Mouse (Mus musculus): Measurements from ENCODE around the gene Fam49a. TPM values are rescaled to one million over a fixed set of nuclear protein-coding genes. Genes with fewer than 3 reads are reported as not detected.

Gene Fam49a
- polyA plus RNA-seq, 1 experiment from 2014 or later: 48.9 TPM

DNA sequence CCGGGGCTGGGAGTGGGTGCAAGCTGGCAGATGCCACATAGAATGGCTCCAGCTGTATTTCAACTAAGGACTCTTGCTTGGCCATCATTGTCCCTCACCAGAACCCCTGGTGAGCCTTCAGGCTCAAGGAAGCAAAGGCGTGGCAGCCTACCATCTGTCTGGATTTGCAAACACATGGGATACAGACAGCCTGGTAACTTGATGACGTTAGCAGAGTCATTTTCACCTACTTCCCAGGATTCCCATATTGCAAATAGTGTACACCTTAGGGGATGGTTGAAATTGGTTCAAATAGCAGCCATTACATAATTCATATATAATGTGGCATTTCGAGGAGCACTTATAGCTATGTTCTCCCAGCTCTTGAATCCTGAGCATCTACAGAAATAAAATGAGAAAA lies 52.0 kb downstream of the Fam49a start:
- H3K4me2 ChIP-seq: no peak overlapping the region
- peaks cover 37% of the 10 kb centered on the region for H3K4me1 ChIP-seq (ENCODE audit: control insufficient read depth, insufficient read depth, low read length)
- ATAC-seq (replicated peaks; ENCODE audit: insufficient number of reproducible peaks, low FRiP score, low TSS enrichment): no peak
- H3K4me3 ChIP-seq (ENCODE audit: low read depth, low read length): no peak overlapping the region
- no peaks in the 10 kb centered on the region for H3K27me3 ChIP-seq (ENCODE audit: control insufficient read depth, insufficient read depth, low read length)
- no peak overlapping the region for H3K27ac ChIP-seq (ENCODE audit: low read depth, low read length)
- H3K9ac ChIP-seq (ENCODE audit: low read depth, low read length): no peak overlapping the region
- H3K9me3 ChIP-seq (replicated peaks; ENCODE audit: control insufficient read depth, low read length): no peaks in the 10 kb centered on the region
- H3K36me3 ChIP-seq (ENCODE audit: control insufficient read depth, insufficient read depth, low read length): no peaks in the 10 kb centered on the region
- WGBS (ENCODE audit: insufficient replicate concordance): 71% methylated on average over 4 of the region's 4 CpGs

DNA sequence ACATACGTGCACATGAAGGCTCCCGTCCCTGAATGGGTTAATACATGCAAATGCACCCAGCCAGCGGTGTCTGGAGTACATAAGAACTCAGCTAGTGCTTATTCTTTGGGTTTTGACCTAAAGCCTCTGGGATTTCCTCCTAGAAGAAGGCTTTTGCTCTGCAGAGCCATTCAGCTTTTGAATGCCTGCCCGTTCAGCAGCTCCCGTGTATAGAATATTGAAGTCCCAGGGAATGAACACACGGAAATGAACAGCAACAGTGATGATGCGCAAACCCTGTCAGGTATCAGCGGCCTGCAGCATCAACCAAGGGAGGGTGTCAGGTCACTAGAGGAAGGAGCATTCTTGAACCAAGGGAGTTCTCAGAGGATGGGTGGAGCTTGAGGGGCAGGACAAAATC lies 52.4 kb downstream of the Fam49a start:
- Histone ChIP-seq H3K9me3 (replicated peaks; ENCODE audit: control insufficient read depth, low read length) (no peaks in the 10 kb centered on the region), H3K4me2 (no peak overlapping the region), H3K27ac (ENCODE audit: low read depth, low read length) (no peak overlapping the region), H3K27me3 (ENCODE audit: control insufficient read depth, insufficient read depth, low read length) (no peaks in the 10 kb centered on the region), H3K4me1 (ENCODE audit: control insufficient read depth, insufficient read depth, low read length) (peaks cover 37% of the 10 kb centered on the region), H3K36me3 (ENCODE audit: control insufficient read depth, insufficient read depth, low read length) (no peaks in the 10 kb centered on the region), H3K4me3 (ENCODE audit: low read depth, low read length) (no peak overlapping the region), H3K9ac (ENCODE audit: low read depth, low read length) (no peak overlapping the region)
- WGBS (ENCODE audit: insufficient replicate concordance): 66% methylated on average over 8 of the region's 8 CpGs
- ATAC-seq (replicated peaks; ENCODE audit: insufficient number of reproducible peaks, low FRiP score, low TSS enrichment): no peak

DNA sequence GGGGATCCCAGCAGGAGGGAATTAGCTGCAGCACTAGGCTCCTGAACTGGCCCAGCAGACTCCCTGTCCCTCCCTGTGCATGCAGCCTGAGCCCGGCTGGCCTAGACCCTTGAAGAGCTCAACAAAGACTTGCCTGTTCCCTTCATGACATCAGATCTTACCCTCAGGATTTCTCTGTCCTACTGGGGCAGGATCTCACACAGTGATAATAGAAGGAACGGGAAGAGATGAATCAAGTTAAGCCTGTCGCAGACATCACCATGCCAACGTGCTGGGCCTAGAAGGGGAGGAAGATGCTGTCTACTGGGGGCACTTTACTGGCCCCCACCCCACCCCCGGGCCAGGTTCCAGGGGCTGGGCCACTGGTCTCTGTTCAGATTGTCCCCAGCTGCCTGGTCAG lies 53.1 kb downstream of the Fam49a start:
- no peaks in the 10 kb centered on the region for H3K9me3 ChIP-seq (replicated peaks; ENCODE audit: control insufficient read depth, low read length)
- no peak overlapping the region for H3K9ac ChIP-seq (ENCODE audit: low read depth, low read length)
- ATAC-seq (replicated peaks; ENCODE audit: insufficient number of reproducible peaks, low FRiP score, low TSS enrichment): no peak; the same call in 1 of the 2 replicates
- no peak overlapping the region for H3K4me3 ChIP-seq (ENCODE audit: low read depth, low read length)
- H3K27ac ChIP-seq (ENCODE audit: low read depth, low read length): no peak overlapping the region
- no peak overlapping the region for H3K4me2 ChIP-seq
- peaks cover 37% of the 10 kb centered on the region for H3K4me1 ChIP-seq (ENCODE audit: control insufficient read depth, insufficient read depth, low read length)
- H3K27me3 ChIP-seq (ENCODE audit: control insufficient read depth, insufficient read depth, low read length): no peaks in the 10 kb centered on the region
- H3K36me3 ChIP-seq (ENCODE audit: control insufficient read depth, insufficient read depth, low read length): no peaks in the 10 kb centered on the region
- 42% methylated on average over 5 of the region's 5 CpGs for WGBS (ENCODE audit: insufficient replicate concordance)

DNA sequence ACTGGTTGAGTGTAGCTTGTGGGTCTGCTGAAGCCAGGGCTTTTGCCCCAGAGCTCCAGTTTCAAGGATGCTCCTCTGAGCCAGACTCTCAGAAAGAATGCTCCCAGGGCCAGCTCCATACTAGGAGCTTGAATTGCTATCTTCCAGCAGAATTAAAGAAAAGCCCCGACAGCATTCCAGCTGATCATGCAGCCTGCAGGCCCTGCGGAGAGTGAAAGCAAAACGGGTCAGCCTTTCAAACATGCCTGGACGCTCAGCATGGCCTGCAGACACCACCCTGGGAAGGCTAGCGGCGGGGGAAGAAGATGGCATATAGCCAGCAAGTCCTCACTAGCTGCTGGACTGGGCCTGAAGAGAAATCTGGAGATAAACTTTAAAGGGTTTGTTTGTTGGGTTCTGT lies 55.0 kb downstream of the Fam49a start:
- no peak overlapping the region for H3K9ac ChIP-seq (ENCODE audit: low read depth, low read length)
- ATAC-seq (replicated peaks; ENCODE audit: insufficient number of reproducible peaks, low FRiP score, low TSS enrichment): no peak
- no peaks in the 10 kb centered on the region for H3K36me3 ChIP-seq (ENCODE audit: control insufficient read depth, insufficient read depth, low read length)
- no peak overlapping the region for H3K4me3 ChIP-seq (ENCODE audit: low read depth, low read length)
- H3K4me2 ChIP-seq: no peak overlapping the region
- H3K27me3 ChIP-seq (ENCODE audit: control insufficient read depth, insufficient read depth, low read length): no peaks in the 10 kb centered on the region
- peaks cover 28% of the 10 kb centered on the region for H3K4me1 ChIP-seq (ENCODE audit: control insufficient read depth, insufficient read depth, low read length)
- no peak overlapping the region for H3K27ac ChIP-seq (ENCODE audit: low read depth, low read length)
- no peaks in the 10 kb centered on the region for H3K9me3 ChIP-seq (replicated peaks; ENCODE audit: control insufficient read depth, low read length)
- WGBS (ENCODE audit: insufficient replicate concordance): 39% methylated on average over 6 of the region's 6 CpGs

DNA sequence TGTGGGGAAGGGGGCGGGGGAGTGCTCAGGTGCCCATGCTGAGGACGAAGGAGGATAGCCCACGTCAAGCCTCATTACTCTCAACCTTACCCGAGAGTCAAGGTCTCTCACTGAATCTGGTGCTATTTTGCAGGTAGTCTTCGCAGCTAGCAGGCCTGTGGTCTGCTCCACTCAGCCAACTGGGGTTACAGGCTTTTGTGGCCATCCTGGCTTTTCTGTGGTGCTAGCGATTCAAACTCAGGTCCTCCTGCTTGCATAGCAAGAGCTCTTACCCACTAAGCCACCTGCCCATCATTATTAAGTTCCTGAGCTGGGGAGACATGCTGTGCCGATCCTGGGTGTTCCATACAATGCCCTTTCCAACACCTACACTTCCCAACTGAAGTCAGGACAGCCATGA lies 55.7 kb downstream of the Fam49a start:
- no peak for ATAC-seq (replicated peaks; ENCODE audit: insufficient number of reproducible peaks, low FRiP score, low TSS enrichment)
- Histone ChIP-seq H3K4me1 (ENCODE audit: control insufficient read depth, insufficient read depth, low read length) (peaks cover 22% of the 10 kb centered on the region), H3K4me3 (ENCODE audit: low read depth, low read length) (no peak overlapping the region), H3K27me3 (ENCODE audit: control insufficient read depth, insufficient read depth, low read length) (no peaks in the 10 kb centered on the region), H3K9me3 (replicated peaks; ENCODE audit: control insufficient read depth, low read length) (no peaks in the 10 kb centered on the region), H3K4me2 (no peak overlapping the region), H3K9ac (ENCODE audit: low read depth, low read length) (no peak overlapping the region), H3K27ac (ENCODE audit: low read depth, low read length) (no peak overlapping the region), H3K36me3 (ENCODE audit: control insufficient read depth, insufficient read depth, low read length) (no peaks in the 10 kb centered on the region)
- 80% methylated on average over 7 of the region's 7 CpGs for WGBS (ENCODE audit: insufficient replicate concordance)

DNA sequence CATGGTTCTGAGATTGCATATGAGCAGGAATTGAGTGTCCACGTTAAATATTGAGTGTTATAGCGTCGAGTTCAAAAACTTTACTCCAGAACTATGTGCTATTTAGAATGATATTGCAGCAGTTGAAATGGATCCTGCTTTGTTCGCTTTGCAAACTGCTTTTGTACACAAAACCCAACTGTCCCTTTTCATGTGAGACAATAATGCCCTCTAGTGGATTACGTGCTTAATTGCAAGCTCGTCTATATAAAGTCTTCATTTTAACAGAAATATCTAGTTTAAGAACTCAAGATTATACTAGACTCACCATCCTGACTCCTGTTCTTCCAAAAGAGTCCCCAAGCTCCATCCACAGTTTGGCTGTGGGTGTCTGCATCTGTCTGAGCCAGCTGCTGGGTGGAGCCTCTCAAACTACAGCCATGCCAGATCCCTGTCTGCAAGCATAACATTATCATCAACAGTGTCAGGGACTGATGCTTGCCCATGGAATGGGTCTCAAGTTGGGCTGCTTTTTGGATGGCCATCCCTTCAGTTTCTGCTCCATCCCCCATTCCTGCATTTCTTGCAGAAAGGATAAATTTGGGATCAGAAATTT lies 56.3 kb downstream of the Fam49a start:
- Histone ChIP-seq H3K4me3 (ENCODE audit: low read depth, low read length) (no peak overlapping the region), H3K36me3 (ENCODE audit: control insufficient read depth, insufficient read depth, low read length) (no peaks in the 10 kb centered on the region), H3K27ac (ENCODE audit: low read depth, low read length) (no peak overlapping the region), H3K9me3 (replicated peaks; ENCODE audit: control insufficient read depth, low read length) (no peaks in the 10 kb centered on the region), H3K4me2 (no peak overlapping the region), H3K9ac (ENCODE audit: low read depth, low read length) (no peak overlapping the region), H3K27me3 (ENCODE audit: control insufficient read depth, insufficient read depth, low read length) (no peaks in the 10 kb centered on the region), H3K4me1 (ENCODE audit: control insufficient read depth, insufficient read depth, low read length) (peaks cover 17% of the 10 kb centered on the region)
- no peak for ATAC-seq (replicated peaks; ENCODE audit: insufficient number of reproducible peaks, low FRiP score, low TSS enrichment)
- WGBS (ENCODE audit: insufficient replicate concordance): 9% methylated on average over 6 of the region's 6 CpGs

DNA sequence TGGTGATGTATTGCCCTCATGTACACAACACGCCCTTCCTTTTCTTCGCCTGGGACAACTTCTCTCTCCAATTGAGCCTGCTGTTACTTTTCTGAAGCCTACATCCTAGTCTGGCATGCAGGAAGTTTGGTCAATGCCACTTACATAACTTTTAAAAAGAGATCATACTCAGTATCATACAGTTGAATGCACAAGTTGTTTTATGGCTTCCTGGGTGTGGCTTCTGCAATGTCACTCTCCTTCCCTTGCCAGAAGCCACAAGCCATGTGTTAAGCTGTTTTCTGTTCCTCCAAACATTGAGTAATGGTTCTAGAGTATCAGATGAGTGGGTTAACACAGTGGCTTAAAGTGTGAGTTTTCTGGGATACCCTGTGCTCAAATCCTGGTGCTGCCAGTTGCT lies 58.8 kb downstream of the Fam49a start:
- H3K9me3 ChIP-seq (replicated peaks; ENCODE audit: control insufficient read depth, low read length): no peaks in the 10 kb centered on the region
- no peak overlapping the region for H3K27ac ChIP-seq (ENCODE audit: low read depth, low read length)
- H3K36me3 ChIP-seq (ENCODE audit: control insufficient read depth, insufficient read depth, low read length): no peaks in the 10 kb centered on the region
- no peak for ATAC-seq (replicated peaks; ENCODE audit: insufficient number of reproducible peaks, low FRiP score, low TSS enrichment)
- no peak overlapping the region for H3K4me3 ChIP-seq (ENCODE audit: low read depth, low read length)
- peaks cover 9% of the 10 kb centered on the region for H3K4me1 ChIP-seq (ENCODE audit: control insufficient read depth, insufficient read depth, low read length)
- no peak overlapping the region for H3K4me2 ChIP-seq
- WGBS (ENCODE audit: insufficient replicate concordance): 81% methylated on average over 2 of the region's 2 CpGs
- H3K9ac ChIP-seq (ENCODE audit: low read depth, low read length): no peak overlapping the region
- no peaks in the 10 kb centered on the region for H3K27me3 ChIP-seq (ENCODE audit: control insufficient read depth, insufficient read depth, low read length)

DNA sequence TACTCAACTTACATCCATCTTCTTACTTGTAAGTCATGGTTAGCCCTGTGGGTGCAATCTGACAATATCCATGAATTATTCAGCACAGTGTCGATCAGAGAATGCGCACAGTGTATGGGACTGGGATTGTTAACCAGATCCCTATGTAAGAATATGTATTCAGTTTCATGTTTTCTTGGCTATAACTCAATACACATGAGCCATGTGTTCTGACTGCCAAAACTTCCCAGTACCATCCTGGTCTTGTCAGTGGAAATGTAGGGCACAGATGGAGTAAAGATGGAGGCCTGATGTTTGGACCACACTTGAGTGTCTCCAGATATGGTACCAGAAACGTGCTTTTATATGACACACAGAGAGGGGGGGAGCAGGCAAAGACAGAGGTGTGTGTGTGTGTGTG lies 59.2 kb downstream of the Fam49a start:
- Histone ChIP-seq H3K36me3 (ENCODE audit: control insufficient read depth, insufficient read depth, low read length) (no peaks in the 10 kb centered on the region), H3K4me3 (ENCODE audit: low read depth, low read length) (no peak overlapping the region), H3K4me2 (no peak overlapping the region), H3K4me1 (ENCODE audit: control insufficient read depth, insufficient read depth, low read length) (peaks cover 9% of the 10 kb centered on the region), H3K9ac (ENCODE audit: low read depth, low read length) (no peak overlapping the region), H3K27me3 (ENCODE audit: control insufficient read depth, insufficient read depth, low read length) (no peaks in the 10 kb centered on the region), H3K9me3 (replicated peaks; ENCODE audit: control insufficient read depth, low read length) (no peaks in the 10 kb centered on the region), H3K27ac (ENCODE audit: low read depth, low read length) (no peak overlapping the region)
- ATAC-seq (replicated peaks; ENCODE audit: insufficient number of reproducible peaks, low FRiP score, low TSS enrichment): no peak
- 87% methylated on average over 3 of the region's 3 CpGs for WGBS (ENCODE audit: insufficient replicate concordance)

DNA sequence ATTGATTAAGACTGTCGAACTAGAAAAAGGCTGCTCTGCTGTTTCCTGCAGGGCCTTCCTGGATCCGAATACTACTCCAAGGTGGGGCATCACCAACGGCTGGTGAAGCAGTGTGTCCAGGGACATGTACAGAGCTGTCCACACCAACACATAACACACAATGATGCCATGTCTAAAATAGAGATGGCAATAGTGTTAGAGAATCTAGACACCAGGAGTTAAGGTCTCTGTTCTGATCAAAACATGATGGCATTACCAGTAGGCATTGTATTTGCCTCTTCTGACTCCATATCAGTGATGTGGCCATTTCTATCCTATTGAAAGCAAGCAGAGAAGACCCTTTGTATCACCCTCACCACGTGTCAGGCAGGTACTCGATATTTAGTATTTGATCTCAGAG lies 61.1 kb downstream of the Fam49a start:
- no peak for ATAC-seq (replicated peaks; ENCODE audit: insufficient number of reproducible peaks, low FRiP score, low TSS enrichment)

More for the DNA sequence above, 61.1 kb downstream of the Fam49a start:
- no peak overlapping the region for H3K27ac ChIP-seq (ENCODE audit: low read depth, low read length)
- no peak overlapping the region for H3K9ac ChIP-seq (ENCODE audit: low read depth, low read length)
- H3K4me2 ChIP-seq: no peak overlapping the region
- no peaks in the 10 kb centered on the region for H3K27me3 ChIP-seq (ENCODE audit: control insufficient read depth, insufficient read depth, low read length)
- H3K4me1 ChIP-seq (ENCODE audit: control insufficient read depth, insufficient read depth, low read length): no peaks in the 10 kb centered on the region
- H3K36me3 ChIP-seq (ENCODE audit: control insufficient read depth, insufficient read depth, low read length): no peaks in the 10 kb centered on the region
- no peak overlapping the region for H3K4me3 ChIP-seq (ENCODE audit: low read depth, low read length)
- H3K9me3 ChIP-seq (replicated peaks; ENCODE audit: control insufficient read depth, low read length): no peaks in the 10 kb centered on the region
- 81% methylated on average over 5 of the region's 5 CpGs for WGBS (ENCODE audit: insufficient replicate concordance)

Data from heart, embryonic 11.5 days (tissue).